ENCODE assay signal across 24 mouse cellular contexts in genomic region chr12:26471376-26471775, GRCm38 (mm10). TPM values are rescaled to one million over a fixed set of nuclear protein-coding genes. Genes with fewer than 3 reads are reported as not detected.
DNase-seq lines count a peak whose midpoint lies in the region; ATAC-seq and TF ChIP-seq lines count a peak whose summit lies in the region.
"Had no signal": no experiment of that assay in that cellular context is flagged by ENCODE, and none has a peak within 500 bp of the region (broad histone marks: within the 10 kb centered on the region; RNA-seq: fewer than 3 reads in every experiment).

No protein-coding gene starts in this region.

- no peak overlapping the region for H3K4me3 ChIP-seq in heart, postnatal 0 days (ENCODE audit: low read depth, low read length)
- peak overlapping the region; percentile 67; the same call in 1 of the 2 replicates for H3K4me3 ChIP-seq in liver, embryonic 11.5 days (ENCODE audit: low read depth, low read length)
- peak overlapping the region; percentile 83 for H3K4me3 ChIP-seq in liver, embryonic 13.5 days (replicated peaks)
- H3K4me3 ChIP-seq in macrophage (ENCODE audit: inconsistent target) = peak overlapping the region; percentile 81; the same call in 1 of the 2 replicates
- H3K4me3 ChIP-seq in gastrocnemius, adult 2 months = no peak overlapping the region
- H3K4me3 ChIP-seq: forebrain, embryonic 10.5 days; left cerebral cortex, adult 2 months had no signal

- ATAC-seq in heart, postnatal 0 days (ENCODE audit: insufficient read depth, low read depth) = no peak
- ATAC-seq in liver, embryonic 11.5 days (replicated peaks; ENCODE audit: low FRiP score) = no peak
- no peak for ATAC-seq in liver, embryonic 13.5 days (ENCODE audit: low read depth)
- ATAC-seq: hindbrain, embryonic 16.5 days had no signal

- no peak for DNase-seq in heart, postnatal 0 days (ENCODE audit: low spot score)
- no peak for DNase-seq in heart, postnatal 10 days
- DNase-seq in liver, embryonic 11.5 days (ENCODE audit: low spot score) = no peak
- no peak for DNase-seq in liver
- no peak for DNase-seq in liver, embryonic 13.5 days
- DNase-seq in gastrocnemius, adult 2 months = no peak
- DNase-seq: cerebellum, postnatal 10 days; gastrocnemius, postnatal 10 days; heart, adult 18-20 months; kidney, adult 11 months; kidney, postnatal 4 days; layer of hippocampus, adult 9-11 months; left cerebral cortex, postnatal 4 days; lung, adult 2 months; lung, postnatal 36 days; spleen, adult 18-20 months; thymus, postnatal 25 days had no signal

- H3K36me3 ChIP-seq in heart, postnatal 0 days (replicated peaks; ENCODE audit: control insufficient read depth, insufficient read depth, low read length) = no peaks in the 10 kb centered on the region
- H3K36me3 ChIP-seq in liver, embryonic 11.5 days (ENCODE audit: control insufficient read depth, insufficient read depth, low read length) = no peaks in the 10 kb centered on the region
- no peaks in the 10 kb centered on the region for H3K36me3 ChIP-seq in liver, embryonic 13.5 days
- peaks cover 55% of the 10 kb centered on the region for H3K36me3 ChIP-seq in macrophage (ENCODE audit: inconsistent target)
- H3K36me3 ChIP-seq: forebrain, embryonic 10.5 days; midbrain, embryonic 10.5 days; neural tube, embryonic 13.5 days had no signal

- H3K27ac ChIP-seq in heart, postnatal 0 days (ENCODE audit: low read depth) = no peak overlapping the region
- H3K27ac ChIP-seq in liver, embryonic 11.5 days (ENCODE audit: low read depth, low read length) = no peak overlapping the region
- H3K27ac ChIP-seq in liver, embryonic 13.5 days = peak overlapping the region; percentile 94
- H3K27ac ChIP-seq in macrophage = no peak overlapping the region
- no peak overlapping the region for H3K27ac ChIP-seq in gastrocnemius, adult 2 months
- H3K27ac ChIP-seq: forebrain, embryonic 10.5 days; left cerebral cortex, adult 2 months; midbrain, embryonic 10.5 days; neural tube, embryonic 13.5 days had no signal

- intact Hi-C loops in heart, postnatal 10 days (cut with DNase I) = no loop called here
- intact Hi-C loops in gastrocnemius, adult 2 months (cut with DNase I) = no loop called here

- H3K4me1 ChIP-seq in heart, postnatal 0 days (ENCODE audit: control insufficient read depth, insufficient read depth) = no peaks in the 10 kb centered on the region
- peaks cover 23% of the 10 kb centered on the region for H3K4me1 ChIP-seq in liver, embryonic 11.5 days (replicated peaks; ENCODE audit: control insufficient read depth, insufficient read depth, low read length)
- peaks cover 72% of the 10 kb centered on the region for H3K4me1 ChIP-seq in liver, embryonic 13.5 days (replicated peaks)

- no peak for TF ChIP-seq CTCF in heart, postnatal 0 days (IDR thresholded peaks at IDR 0.05; ENCODE audit: low read depth)
- no peak for TF ChIP-seq CTCF in gastrocnemius, adult 2 months (IDR thresholded peaks at IDR 0.05)

- peaks cover 41% of the 10 kb centered on the region for H3K79me2 ChIP-seq in macrophage (ENCODE audit: inconsistent target)

- 53% methylated on average over 3 of the region's 3 CpGs for WGBS in heart, postnatal 0 days
- 58% methylated on average over 3 of the region's 3 CpGs for WGBS in liver, embryonic 11.5 days
- WGBS in liver, embryonic 13.5 days (ENCODE audit: insufficient replicate concordance) = 53% methylated on average over 3 of the region's 3 CpGs
- WGBS in macrophage (ENCODE audit: missing documents) = 87% methylated on average over 3 of the region's 3 CpGs

- no peak for TF ChIP-seq EP300 in heart, postnatal 0 days (IDR thresholded peaks at IDR 0.05; ENCODE audit: low read depth)

- no peak overlapping the region for H3K9ac ChIP-seq in heart, postnatal 0 days (replicated peaks; ENCODE audit: low read depth, low read length)
- peak overlapping the region; percentile 34; the same call in 1 of the 2 replicates for H3K9ac ChIP-seq in liver, embryonic 11.5 days (ENCODE audit: low read depth, low read length)
- peak overlapping the region; percentile 86 for H3K9ac ChIP-seq in liver, embryonic 13.5 days

- no peaks in the 10 kb centered on the region for H3K9me3 ChIP-seq in heart, postnatal 0 days (replicated peaks; ENCODE audit: control insufficient read depth, low read length)
- H3K9me3 ChIP-seq in liver, embryonic 11.5 days (ENCODE audit: control insufficient read depth, low read length) = no peaks in the 10 kb centered on the region
- H3K9me3 ChIP-seq in liver, embryonic 13.5 days (replicated peaks) = no peaks in the 10 kb centered on the region
- H3K9me3 ChIP-seq: forebrain, embryonic 10.5 days; midbrain, embryonic 10.5 days; neural tube, embryonic 13.5 days had no signal

- H3K27me3 ChIP-seq in heart, postnatal 0 days (ENCODE audit: control insufficient read depth, insufficient read depth, low read length) = no peaks in the 10 kb centered on the region
- no peaks in the 10 kb centered on the region for H3K27me3 ChIP-seq in liver, embryonic 11.5 days (replicated peaks; ENCODE audit: control insufficient read depth, insufficient read depth, low read length)
- no peaks in the 10 kb centered on the region for H3K27me3 ChIP-seq in liver, embryonic 13.5 days

- peak overlapping the region; percentile 97; the same call in 1 of the 2 replicates for H3K4me2 ChIP-seq in heart, postnatal 0 days (ENCODE audit: low read depth, low read length)
- H3K4me2 ChIP-seq in liver, embryonic 11.5 days = peak overlapping the region; percentile 87
- H3K4me2 ChIP-seq in liver, embryonic 13.5 days = peak overlapping the region; percentile 99

RNA-seq across cellular contexts. Expression of gene Cmpk2, which starts 2.4 kb away (rescaled TPM):
- total RNA-seq in heart, postnatal 0 days (2014; rRNA removed; ENCODE audit: low replicate concordance) = 7.8 and 13.6 TPM in 2 replicates
- 3.3 and 5.5 TPM in 2 replicates for polyA plus RNA-seq in heart, postnatal 0 days (2015; fragmentation: Nextera tagmentation; extraction: Ambion mirVana)
- total RNA-seq in heart, postnatal 10 days (2021) = 1 to 10 TPM; 5.8 to 6.8 TPM
- polyA plus RNA-seq in liver, embryonic 11.5 days (2014; fragmentation: Nextera tagmentation; extraction: Ambion mirVana) = 8.7 and 12.9 TPM in 2 replicates
- polyA plus RNA-seq in liver, embryonic 13.5 days (2015; fragmentation: Nextera tagmentation; extraction: Ambion mirVana) = 8.6 and 9.1 TPM in 2 replicates
- total RNA-seq in macrophage (2018; cell fraction: chromatin; rRNA removed) = 1,000 to 10,000 TPM in 3 of 26 experiments, 100 to 1,000 TPM in 13, 10 to 100 TPM in 10; 40.1 to 3,121 (median 497) TPM
- total RNA-seq in macrophage (2018; cell fraction: cytosol; rRNA removed) = 1,000 to 10,000 TPM in 3 of 26 experiments, 100 to 1,000 TPM in 13, 10 to 100 TPM in 10; 54.4 to 1,473 (median 572) TPM
- 1,000 to 10,000 TPM in 11 of 26 experiments, 100 to 1,000 TPM in 11, 10 to 100 TPM in 4; 40.4 to 2,232 (median 879) TPM for total RNA-seq in macrophage (2018; cell fraction: nucleus; rRNA removed)
- 35.1 to 152 TPM (median 40.8 TPM) in 3 replicates for polyA plus RNA-seq in macrophage (2018)
- total RNA-seq in gastrocnemius, adult 2 months (2021) = 1 to 10 TPM in 1 of 2 experiments, under 1 TPM in 1; 0.97 to 1.8 TPM

RNA-seq across cellular contexts. Expression of gene Rsad2, which starts 15.1 kb away (rescaled TPM):
- 4.3 and 7.1 TPM in 2 replicates for total RNA-seq in heart, postnatal 0 days (2014; rRNA removed; ENCODE audit: low replicate concordance)
- polyA plus RNA-seq in heart, postnatal 0 days (2015; fragmentation: Nextera tagmentation; extraction: Ambion mirVana) = 3.0 and 4.8 TPM in 2 replicates
- total RNA-seq in heart, postnatal 10 days (2021) = 1 to 10 TPM; 6.9 to 9.7 TPM
- polyA plus RNA-seq in liver, embryonic 11.5 days (2014; fragmentation: Nextera tagmentation; extraction: Ambion mirVana) = 0.44 and 1.6 TPM in 2 replicates
- polyA plus RNA-seq in liver, embryonic 13.5 days (2015; fragmentation: Nextera tagmentation; extraction: Ambion mirVana) = 1.3 and 2.0 TPM in 2 replicates
- 1,000 to 10,000 TPM in 16 of 26 experiments, 100 to 1,000 TPM in 10; 143 to 6,267 (median 1,407) TPM for total RNA-seq in macrophage (2018; cell fraction: chromatin; rRNA removed)
- 1,000 to 10,000 TPM in 15 of 26 experiments, 100 to 1,000 TPM in 11; 212 to 4,949 (median 1,941) TPM for total RNA-seq in macrophage (2018; cell fraction: cytosol; rRNA removed)
- total RNA-seq in macrophage (2018; cell fraction: nucleus; rRNA removed) = 1,000 to 10,000 TPM in 18 of 26 experiments, 100 to 1,000 TPM in 8; 141 to 7,086 (median 3,782) TPM
- polyA plus RNA-seq in macrophage (2018) = 84.2 to 432 TPM (median 145 TPM) in 3 replicates
- total RNA-seq in gastrocnemius, adult 2 months (2021) = under 1 TPM; 0.46 to 0.53 TPM
- polyA plus RNA-seq: C2C12 had no signal

RNA-seq across cellular contexts. Expression of gene Rnf144a, which starts 56.3 kb away (rescaled TPM):
- 6.8 and 8.5 TPM in 2 replicates for total RNA-seq in heart, postnatal 0 days (2014; rRNA removed; ENCODE audit: low replicate concordance)
- 9.1 and 9.4 TPM in 2 replicates for polyA plus RNA-seq in heart, postnatal 0 days (2015; fragmentation: Nextera tagmentation; extraction: Ambion mirVana)
- total RNA-seq in heart, postnatal 10 days (2021) = 10 to 100 TPM; 42.4 to 54.3 TPM
- polyA plus RNA-seq in liver, embryonic 11.5 days (2014; fragmentation: Nextera tagmentation; extraction: Ambion mirVana) = 5.9 and 7.4 TPM in 2 replicates
- polyA plus RNA-seq in liver, embryonic 13.5 days (2015; fragmentation: Nextera tagmentation; extraction: Ambion mirVana) = 1.6 and 2.8 TPM in 2 replicates
- total RNA-seq in macrophage (2018; cell fraction: chromatin; rRNA removed) = 1 to 10 TPM in 13 of 26 experiments, under 1 TPM in 13; 0.17 to 6.0 (median 1.1) TPM
- total RNA-seq in macrophage (2018; cell fraction: cytosol; rRNA removed) = 1 to 10 TPM in 6 of 26 experiments, under 1 TPM in 20; 0.32 to 1.7 (median 0.76) TPM
- total RNA-seq in macrophage (2018; cell fraction: nucleus; rRNA removed) = 1 to 10 TPM in 17 of 26 experiments, under 1 TPM in 8, not detected in 1; 0.48 to 3.7 (median 1.4) TPM
- polyA plus RNA-seq in macrophage (2018) = 0.15 to 0.76 TPM (median 0.67 TPM) in 3 replicates
- total RNA-seq in gastrocnemius, adult 2 months (2021) = 1 to 10 TPM; 3.3 to 4.6 TPM
- polyA plus RNA-seq: C2C12 had no signal

Comparison
In these comparisons a context has a peak if more than half of its experiments do, and no peak if none do; other contexts are left out.
1. H3K4me3 ChIP-seq: peak in liver, embryonic 11.5 days (single experiment), liver, embryonic 13.5 days (single experiment) and macrophage (single experiment); none in heart, postnatal 0 days (single experiment) and gastrocnemius, adult 2 months (single experiment).
2. RNA of gene Rsad2, which starts 15.1 kb away (polyA plus RNA-seq): 84.2 to 432 TPM in macrophage; 3.0 to 4.8 TPM in heart, postnatal 0 days, 1.3 to 2.0 TPM in liver, embryonic 13.5 days and 0.44 to 1.6 TPM in liver, embryonic 11.5 days; every median in the first group is over 10 times any median in the second.
3. Peak in every context shown above with its lines, with median percentiles within 50 percentile points of each other: H3K4me2 ChIP-seq.